Mouse (Mus musculus) myocyte (in vitro differentiated cells): ENCODE measurements around the gene Ifnl3.
"Not testable (repeated sequence)": the region's sequence is repeated elsewhere in the genome, so short reads cannot be mapped to it uniquely, and the experiment has no call there.

Experiments used
- POLR2A ChIP-seq: IDR thresholded peaks from one replicate; pipeline ENCODE4 v1.6.1; 2011; ENCODE audit warnings: low read depth, mild to moderate bottlenecking, control low read depth, moderate library complexity; ENCODE audit not compliant: insufficient read length
- TCF12 ChIP-seq: IDR thresholded peaks from one replicate; pipeline ENCODE4 v1.6.1; 2011; ENCODE audit warnings: mild to moderate bottlenecking, control low read depth; ENCODE audit not compliant: poor library complexity, insufficient read depth, severe bottlenecking
- USF1 ChIP-seq: IDR thresholded peaks from one replicate; pipeline ENCODE4 v1.6.1; 2011; ENCODE audit warnings: low read depth, mild to moderate bottlenecking, control low read depth, moderate library complexity

DNA sequence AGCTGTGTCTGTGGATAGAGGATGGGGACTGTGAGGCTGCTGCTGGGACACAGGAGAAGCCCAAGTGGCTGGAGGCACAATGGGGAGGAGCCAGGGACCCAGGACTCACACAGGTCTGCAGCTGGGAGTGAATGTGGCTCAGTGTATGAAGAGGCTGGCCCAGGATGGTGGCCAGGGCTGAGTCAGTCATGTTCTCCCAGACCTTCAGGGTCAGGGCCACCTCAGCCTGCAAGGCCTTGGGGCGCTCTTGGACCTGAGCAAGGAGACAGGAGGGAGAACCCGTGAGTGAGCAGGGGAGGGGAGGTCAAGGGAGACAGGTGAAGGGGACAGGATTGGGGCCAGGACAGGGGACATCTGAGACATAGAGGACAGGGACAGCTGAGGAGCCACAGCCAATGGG is 13.5 kb upstream of the Ifnl3 start:
- not testable (repeated sequence) for TF ChIP-seq USF1, TCF12, POLR2A
